Mouse (Mus musculus): ENCODE results near the gene Gm43951.
"Not testable (repeated sequence)": the region's sequence is repeated elsewhere in the genome, so short reads cannot be mapped to it uniquely, and the experiment has no call there.

Gm43951 gene

DNA sequence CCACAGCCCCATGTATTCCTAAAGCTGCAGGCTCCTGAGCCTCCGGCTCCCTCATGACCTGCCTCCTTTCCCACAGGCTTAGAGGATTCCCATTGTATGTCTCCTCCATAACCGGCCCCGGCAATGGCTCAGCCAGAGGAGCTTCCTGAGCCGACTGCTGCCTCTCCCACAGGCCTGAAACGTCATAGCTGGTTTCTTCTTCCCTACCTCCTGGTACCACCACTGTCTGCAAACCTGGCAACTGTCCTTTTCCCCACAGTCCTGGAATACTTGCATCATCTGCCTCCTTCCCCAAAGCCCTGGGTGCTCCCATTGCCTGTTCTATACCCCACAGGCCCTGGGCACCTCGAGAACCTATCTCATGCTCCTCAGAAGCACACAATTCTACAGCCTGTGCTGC lies 1.4 kb downstream of the Gm43951 start:
- DNase-seq (ENCODE audit: low read depth in 2 of 2, low spot score in 2 of 2): no peak

DNA sequence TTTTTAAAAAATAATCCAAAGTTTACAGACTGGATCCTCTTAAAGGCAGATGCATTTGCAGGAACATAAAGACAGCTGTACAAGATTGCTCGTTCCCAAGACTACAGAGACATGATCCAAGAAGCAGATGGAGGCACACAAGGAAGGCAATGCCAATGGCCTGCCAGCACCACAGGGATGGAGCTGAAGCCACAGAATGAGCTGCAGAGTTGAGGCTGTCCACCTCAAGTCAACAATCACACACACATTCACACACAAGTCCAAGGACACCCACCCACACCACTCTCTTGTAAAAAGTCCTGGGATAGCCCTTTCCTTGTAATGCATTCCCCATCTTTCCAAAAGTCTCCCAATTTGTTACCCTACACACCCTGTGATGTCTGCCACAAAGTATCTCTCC lies 3.2 kb downstream of the Gm43951 start:
- no peak for DNase-seq (ENCODE audit: low read depth in 2 of 2, low spot score in 2 of 2)

- no peak for DNase-seq (ENCODE audit: low read depth in 2 of 2, low spot score in 2 of 2)
These were observed 10.1 kb downstream of the Gm43951 start for GRCm38 (mm10) chr11:72196506-72196905.

DNA sequence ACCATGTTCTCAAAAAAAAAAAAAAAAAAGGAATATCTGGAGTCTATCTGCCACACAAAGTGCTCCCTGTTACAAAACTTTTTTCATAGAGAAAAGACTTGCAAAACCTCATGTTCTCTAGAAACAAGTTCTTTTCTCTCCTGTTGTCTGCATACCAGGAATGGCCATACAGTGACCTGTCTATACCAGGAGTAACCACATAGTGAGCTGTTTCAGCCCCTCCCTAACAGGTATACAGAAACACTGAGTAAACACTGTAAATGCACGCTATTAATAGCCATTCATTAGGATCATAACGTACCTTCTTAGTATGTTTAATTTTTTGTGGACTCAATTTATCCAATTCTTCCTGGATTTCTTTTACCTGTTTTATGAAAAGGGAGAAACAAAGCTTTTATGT lies 12.4 kb downstream of the Gm43951 start:
- DNase-seq (ENCODE audit: low read depth in 2 of 2, low spot score in 2 of 2): no peak

DNA sequence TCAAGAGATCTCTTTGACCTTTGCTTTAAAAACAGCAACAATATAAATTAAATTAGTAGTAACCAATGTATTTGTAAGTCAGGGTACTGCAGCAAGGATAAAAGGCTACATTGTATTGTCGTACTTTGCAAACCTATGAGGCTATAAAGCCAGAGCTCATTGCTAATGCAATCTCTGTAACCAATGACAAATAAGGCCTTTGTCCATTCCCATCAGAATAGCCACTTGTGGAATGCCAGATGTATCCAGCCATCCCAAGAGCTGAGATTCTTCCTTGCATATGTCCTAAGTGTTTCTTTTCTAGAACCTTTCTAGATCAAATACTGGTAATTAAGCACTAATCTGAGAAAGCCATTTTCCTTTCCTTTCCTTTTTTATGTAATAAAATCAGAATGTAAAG lies 15.8 kb downstream of the Gm43951 start:
- no peak for DNase-seq (ENCODE audit: low read depth in 2 of 2, low spot score in 2 of 2)

- DNase-seq (ENCODE audit: low read depth in 2 of 2, low spot score in 2 of 2): no peak
These were observed 22.4 kb downstream of the Gm43951 start for GRCm38 (mm10) chr11:72184252-72184651.

DNA sequence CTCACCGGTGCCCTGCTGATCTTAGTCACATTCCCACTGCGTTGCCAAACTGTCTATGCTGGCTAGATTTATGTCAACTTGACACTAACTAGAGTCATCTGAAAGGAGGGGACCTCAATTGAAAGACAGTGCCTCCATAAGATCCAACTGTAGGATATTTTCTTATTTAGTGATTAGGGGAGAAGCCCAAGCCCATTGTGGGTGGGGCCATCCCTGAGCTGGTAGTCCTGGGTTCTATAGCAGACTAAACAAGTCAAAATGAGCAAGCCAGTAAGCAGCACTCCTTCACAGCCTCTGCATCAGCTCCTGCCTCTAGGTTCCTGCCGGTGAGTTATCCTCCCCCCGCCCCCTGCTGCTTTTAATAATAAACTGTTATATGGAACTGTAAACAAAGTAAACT lies 25.5 kb downstream of the Gm43951 start:
- no peak for DNase-seq (ENCODE audit: low read depth in 2 of 2, low spot score in 2 of 2)

DNA sequence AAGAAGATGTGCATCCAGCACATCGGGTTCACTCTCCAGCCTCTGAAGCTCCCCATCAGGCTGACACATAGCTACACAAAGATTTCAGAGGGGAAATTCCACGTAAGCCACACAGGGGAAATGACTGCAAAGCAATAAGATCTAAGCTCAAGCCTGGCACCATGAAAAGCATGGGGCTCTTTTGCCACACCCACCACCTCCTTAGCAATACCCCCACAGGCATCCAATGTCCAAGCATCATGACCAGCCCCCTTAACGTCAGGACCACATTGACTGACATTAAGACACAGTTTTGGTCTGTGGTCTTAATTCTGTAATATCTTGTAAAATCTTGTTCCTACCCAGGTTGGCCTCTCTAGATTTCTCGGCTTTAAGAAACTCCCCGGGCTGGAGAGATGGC lies 26.1 kb downstream of the Gm43951 start:
- DNase-seq (ENCODE audit: low read depth in 2 of 2, low spot score in 2 of 2): no peak

GRCm38 (mm10) chr11:72176553-72176952 lies 30.1 kb downstream of the Gm43951 start:
- DNase-seq (ENCODE audit: low read depth in 2 of 2, low spot score in 2 of 2): no peak

DNA sequence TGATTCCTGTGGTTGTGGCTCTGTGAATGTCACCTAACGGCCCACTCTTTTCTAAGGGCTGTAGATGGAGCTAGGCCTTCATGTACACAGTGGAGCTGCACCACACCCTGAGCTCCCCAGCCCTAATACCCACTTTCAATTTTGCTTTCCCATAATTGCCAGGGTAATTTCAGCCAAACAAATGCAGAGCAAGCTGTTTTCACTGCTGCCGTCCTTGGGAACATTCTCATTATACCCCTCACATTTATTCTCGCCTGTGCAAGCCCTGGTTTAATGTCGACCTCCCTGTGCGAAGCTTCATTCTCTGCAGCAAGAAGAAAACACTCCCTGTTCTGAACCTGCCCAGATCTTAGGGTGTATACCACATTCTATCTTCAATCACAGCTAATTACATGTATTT lies 30.7 kb downstream of the Gm43951 start:
- DNase-seq (ENCODE audit: low read depth in 2 of 2, low spot score in 2 of 2): no peak

DNA sequence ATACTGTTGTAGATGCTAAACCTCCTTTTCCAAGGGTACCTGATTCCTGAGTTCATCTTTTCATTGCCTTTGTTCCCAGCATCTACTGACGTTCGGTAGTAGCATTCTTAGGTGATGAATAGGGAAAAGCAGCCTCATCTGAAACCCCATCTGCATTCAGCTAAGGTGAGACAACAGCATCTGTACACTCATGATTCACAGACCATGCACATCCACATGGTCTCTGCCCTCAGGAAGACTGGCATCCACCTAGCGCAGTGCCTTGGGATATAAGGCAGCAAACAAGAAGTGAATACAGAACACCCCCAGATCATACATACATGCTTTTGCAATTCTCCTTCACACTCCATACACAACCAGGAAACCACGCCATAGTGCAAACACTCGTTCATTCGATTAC lies 31.9 kb downstream of the Gm43951 start:
- no peak for DNase-seq (ENCODE audit: low read depth in 2 of 2, low spot score in 2 of 2)

GRCm38 (mm10) chr11:72173506-72173905 lies 33.1 kb downstream of the Gm43951 start:
- no peak for DNase-seq (ENCODE audit: low read depth in 2 of 2, low spot score in 2 of 2)

- DNase-seq (ENCODE audit: low read depth in 2 of 2, low spot score in 2 of 2): not testable (repeated sequence)
These were observed 34.7 kb downstream of the Gm43951 start for GRCm38 (mm10) chr11:72171906-72172305.

GRCm38 (mm10) chr11:72169871-72170270 lies 36.8 kb downstream of the Gm43951 start:
- DNase-seq (ENCODE audit: low read depth in 2 of 2, low spot score in 2 of 2): no peak

- DNase-seq (ENCODE audit: low read depth in 2 of 2, low spot score in 2 of 2): no peak
These were observed 43.4 kb downstream of the Gm43951 start for GRCm38 (mm10) chr11:72163198-72163597.

DNA sequence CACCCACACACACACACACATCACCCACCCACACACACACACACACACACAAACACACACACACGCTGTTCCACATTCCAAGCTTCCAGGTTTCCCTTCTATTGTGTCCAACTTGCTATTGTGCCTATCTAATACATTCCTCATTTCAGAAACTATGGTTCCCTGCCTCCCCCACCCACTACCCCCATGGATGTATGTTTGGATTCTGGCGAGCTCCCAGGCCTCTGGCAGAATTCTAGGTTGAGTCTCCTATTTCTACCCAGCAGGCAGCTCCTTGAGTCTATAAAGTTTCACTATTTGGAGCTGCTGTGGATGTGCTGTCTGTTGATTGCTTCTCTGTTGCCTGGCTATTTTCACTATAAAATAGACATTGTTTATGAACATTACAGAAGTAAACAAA lies 50.0 kb downstream of the Gm43951 start:
- no peak for DNase-seq (ENCODE audit: low read depth in 2 of 2, low spot score in 2 of 2)

GRCm38 (mm10) chr11:72155981-72156428 lies 50.6 kb downstream of the Gm43951 start:
- no peak for DNase-seq (ENCODE audit: low read depth in 2 of 2, low spot score in 2 of 2)

GRCm38 (mm10) chr11:72155186-72155980 lies 51.3 kb downstream of the Gm43951 start:
- DNase-seq (ENCODE audit: low read depth in 2 of 2, low spot score in 2 of 2): no peak
